Mouse (Mus musculus) cerebellum, adult 11 months (tissue): ENCODE measurements around the gene Trim7.
"Not testable (repeated sequence)": the region's sequence is repeated elsewhere in the genome, so short reads cannot be mapped to it uniquely, and the experiment has no call there.

Experiments
- DNase-seq: peaks from one replicate; pipeline ENCODE4 v3.0.0; 2022

Gene Trim7

GRCm38 (mm10) chr11:48852624-48853473 is 26.9 kb downstream of the Trim7 start:
- no peak for DNase-seq

- peak; percentile 91 for DNase-seq
Observed at GRCm38 (mm10) chr11:48853474-48854180, 27.7 kb downstream of the Trim7 start.

GRCm38 (mm10) chr11:48859014-48859413 is 33.1 kb downstream of the Trim7 start:
- DNase-seq: no peak

GRCm38 (mm10) chr11:48862784-48863319 is 36.9 kb downstream of the Trim7 start:
- no peak for DNase-seq

GRCm38 (mm10) chr11:48863808-48864207 is 37.9 kb downstream of the Trim7 start:
- DNase-seq: no peak

GRCm38 (mm10) chr11:48866481-48866880 is 40.5 kb downstream of the Trim7 start:
- no peak for DNase-seq

GRCm38 (mm10) chr11:48869380-48870110 is 43.6 kb downstream of the Trim7 start:
- no peak for DNase-seq

- no peak for DNase-seq
Observed at GRCm38 (mm10) chr11:48870781-48871180, 44.8 kb downstream of the Trim7 start.

- no peak for DNase-seq
Observed at GRCm38 (mm10) chr11:48871201-48871772, 45.3 kb downstream of the Trim7 start, which contains the start of gene Irgm1. Irgm1 (minus strand) TSS chr11:48871683.

- no peak for DNase-seq
Observed at GRCm38 (mm10) chr11:48871817-48872541, 46.0 kb downstream of the Trim7 start.

GRCm38 (mm10) chr11:48872695-48873300 is 46.9 kb downstream of the Trim7 start:
- DNase-seq: no peak

GRCm38 (mm10) chr11:48873591-48874290 is 47.8 kb downstream of the Trim7 start:
- no peak for DNase-seq

- no peak for DNase-seq
Observed at GRCm38 (mm10) chr11:48874465-48874864, 48.5 kb downstream of the Trim7 start.

- DNase-seq: not testable (repeated sequence)
Observed at GRCm38 (mm10) chr11:48875343-48875837, 49.5 kb downstream of the Trim7 start.

- no peak for DNase-seq
Observed at GRCm38 (mm10) chr11:48876680-48877079, 50.7 kb downstream of the Trim7 start.

- DNase-seq: no peak
Observed at GRCm38 (mm10) chr11:48898812-48899431, 73.0 kb downstream of the Trim7 start.

GRCm38 (mm10) chr11:48900654-48901566 is 75.0 kb downstream of the Trim7 start:
- not testable (repeated sequence) for DNase-seq

GRCm38 (mm10) chr11:48901567-48901930 is 75.6 kb downstream of the Trim7 start:
- DNase-seq: not testable (repeated sequence)
